Mouse (Mus musculus): ENCODE data around the gene Plxdc1. TPM values are rescaled to one million over a fixed set of nuclear protein-coding genes. Genes with fewer than 3 reads are reported as not detected.

Gene Plxdc1
- polyA plus RNA-seq, 1 experiment from 2014 or later, result 0.60 TPM

DNA sequence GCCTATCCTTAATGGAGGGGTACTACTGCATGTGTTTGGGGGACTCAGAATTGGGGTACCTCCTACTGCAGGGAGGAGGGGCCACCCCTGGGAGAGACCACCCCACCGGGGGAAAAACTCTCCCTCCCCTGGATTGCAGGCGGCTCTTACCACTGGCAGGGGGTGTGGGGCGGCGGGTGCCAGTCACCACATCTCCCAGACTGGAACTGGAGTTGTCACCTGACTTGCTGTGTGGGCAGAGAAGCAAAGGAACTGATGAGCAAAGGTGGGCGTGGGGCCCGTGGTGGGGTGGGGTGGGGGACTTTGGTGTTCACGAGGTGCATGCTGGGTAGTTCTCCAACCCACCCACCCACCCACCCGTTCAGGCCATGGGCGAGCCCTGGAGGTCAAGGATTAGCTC is 25.5 kb upstream of the Plxdc1 start:
- Histone ChIP-seq H3K9ac (no peak overlapping the region), H3K4me3 (no peak overlapping the region), H3K36me3 (peaks cover 97% of the 10 kb centered on the region), H3K27me3 (no peaks in the 10 kb centered on the region), H3K4me1 (replicated peaks) (no peaks in the 10 kb centered on the region), H3K9me3 (no peaks in the 10 kb centered on the region), H3K4me2 (no peak overlapping the region), H3K27ac (no peak overlapping the region)
- ATAC-seq (ENCODE audit: low FRiP score), result no peak
- 71% methylated on average over 8 of the region's 9 CpGs for WGBS

DNA sequence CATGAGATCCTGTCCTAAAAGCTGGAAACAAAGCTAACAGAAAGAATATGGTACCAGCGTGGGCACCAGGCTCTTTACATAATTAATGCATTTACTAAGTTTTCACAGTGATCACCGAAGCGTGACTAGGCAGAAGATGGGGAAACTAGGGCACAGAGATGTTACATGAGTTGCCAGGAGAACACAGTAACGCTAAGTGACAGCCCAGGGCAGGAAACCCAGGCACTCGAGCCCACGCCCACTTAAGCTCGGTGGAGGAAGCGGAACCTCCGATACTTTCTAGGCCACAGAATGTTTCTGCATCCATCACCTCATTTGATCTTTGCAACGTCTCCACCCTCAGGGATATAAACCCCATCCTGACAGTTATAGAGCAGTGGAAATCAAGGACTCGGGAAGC is 21.8 kb upstream of the Plxdc1 start:
- Histone ChIP-seq H3K4me2 (no peak overlapping the region), H3K36me3 (peaks cover 97% of the 10 kb centered on the region), H3K27me3 (no peaks in the 10 kb centered on the region), H3K4me1 (replicated peaks) (peaks cover 13% of the 10 kb centered on the region), H3K4me3 (no peak overlapping the region), H3K27ac (no peak overlapping the region), H3K9ac (no peak overlapping the region), H3K9me3 (no peaks in the 10 kb centered on the region)
- no peak for ATAC-seq (ENCODE audit: low FRiP score)
- WGBS, result 85% methylated on average over 11 of the region's 11 CpGs

DNA sequence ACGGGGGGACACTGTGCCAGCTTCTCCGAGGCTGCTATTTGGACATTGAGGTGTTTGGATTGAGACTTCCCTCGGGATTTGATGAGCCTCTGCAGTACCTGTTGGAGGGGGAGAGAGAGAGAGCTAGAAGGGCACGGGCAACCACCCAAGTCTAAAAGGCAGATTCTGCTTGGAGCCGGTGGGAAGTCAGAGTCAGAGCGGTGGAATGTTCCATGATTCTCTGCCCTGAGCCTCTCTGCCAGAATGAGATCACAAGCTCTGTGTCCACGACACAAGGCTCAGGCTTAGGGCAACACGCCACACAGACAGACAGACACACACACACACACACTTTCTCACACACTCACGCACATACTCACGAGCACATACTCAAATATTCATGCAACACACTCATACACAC is 19.4 kb upstream of the Plxdc1 start:
- Histone ChIP-seq H3K36me3 (peaks cover 83% of the 10 kb centered on the region), H3K4me2 (no peak overlapping the region), H3K4me3 (no peak overlapping the region), H3K9me3 (no peaks in the 10 kb centered on the region), H3K27me3 (peaks cover 12% of the 10 kb centered on the region), H3K27ac (no peak overlapping the region), H3K9ac (no peak overlapping the region), H3K4me1 (replicated peaks) (peaks cover 33% of the 10 kb centered on the region)
- ATAC-seq (ENCODE audit: low FRiP score), result no peak
- WGBS, result 85% methylated on average over 10 of the region's 10 CpGs

DNA sequence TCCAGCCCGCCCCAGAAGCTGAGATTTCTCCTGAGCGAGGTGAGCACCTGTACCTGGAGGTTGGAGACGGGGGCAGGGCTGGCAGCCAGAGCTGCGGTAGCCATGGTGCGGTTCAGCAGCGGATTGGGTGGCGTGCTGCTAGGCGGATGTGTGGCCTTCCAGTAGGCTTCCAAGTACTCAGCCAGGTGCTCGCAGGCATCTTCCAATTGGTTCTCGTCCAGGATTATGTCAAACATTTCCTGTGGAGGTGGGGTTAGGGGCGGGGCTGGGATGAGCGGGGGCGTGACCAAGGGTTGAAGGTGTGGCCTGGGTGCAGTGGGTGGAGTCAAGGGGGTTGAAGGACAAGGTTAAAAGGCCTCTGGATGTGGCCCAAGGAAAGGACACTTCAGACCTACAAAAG is 18.8 kb upstream of the Plxdc1 start:
- 48% methylated on average over 13 of the region's 13 CpGs for WGBS
- H3K9ac ChIP-seq, result no peak overlapping the region
- H3K27ac ChIP-seq, result no peak overlapping the region
- H3K36me3 ChIP-seq, result peaks cover 77% of the 10 kb centered on the region
- no peak for ATAC-seq (ENCODE audit: low FRiP score)
- H3K9me3 ChIP-seq, result no peaks in the 10 kb centered on the region
- H3K27me3 ChIP-seq, result peaks cover 13% of the 10 kb centered on the region
- H3K4me2 ChIP-seq, result no peak overlapping the region
- H3K4me3 ChIP-seq, result no peak overlapping the region
- H3K4me1 ChIP-seq (replicated peaks), result peaks cover 36% of the 10 kb centered on the region

DNA sequence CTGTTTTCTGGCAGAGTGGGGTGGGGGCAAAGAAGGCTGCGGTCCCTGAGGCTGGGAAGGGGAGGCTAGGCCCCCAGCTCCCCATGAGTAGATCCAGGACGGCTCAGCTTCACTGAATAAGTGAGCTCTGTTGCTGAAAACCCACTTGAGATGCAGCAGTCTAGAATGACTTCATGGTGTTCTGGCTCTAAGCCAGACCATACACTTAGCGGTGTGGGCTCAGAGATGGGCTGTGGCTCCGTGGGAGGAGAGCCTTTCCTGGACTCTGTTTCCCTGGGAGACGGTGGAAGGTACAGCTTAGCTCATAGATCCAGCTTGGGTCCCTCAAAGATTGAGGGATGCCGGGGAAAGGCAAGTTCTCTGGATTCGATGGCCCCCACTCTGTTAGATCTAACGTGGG is 17.9 kb upstream of the Plxdc1 start:
- Histone ChIP-seq H3K36me3 (peaks cover 68% of the 10 kb centered on the region), H3K4me2 (no peak overlapping the region), H3K9me3 (no peaks in the 10 kb centered on the region), H3K4me1 (replicated peaks) (peaks cover 41% of the 10 kb centered on the region), H3K27me3 (peaks cover 13% of the 10 kb centered on the region), H3K9ac (no peak overlapping the region), H3K27ac (peak overlapping the region; percentile 48; the same call in 1 of the 2 replicates), H3K4me3 (no peak overlapping the region)
- 74% methylated on average over 8 of the region's 8 CpGs for WGBS
- ATAC-seq (ENCODE audit: low FRiP score), result no peak

DNA sequence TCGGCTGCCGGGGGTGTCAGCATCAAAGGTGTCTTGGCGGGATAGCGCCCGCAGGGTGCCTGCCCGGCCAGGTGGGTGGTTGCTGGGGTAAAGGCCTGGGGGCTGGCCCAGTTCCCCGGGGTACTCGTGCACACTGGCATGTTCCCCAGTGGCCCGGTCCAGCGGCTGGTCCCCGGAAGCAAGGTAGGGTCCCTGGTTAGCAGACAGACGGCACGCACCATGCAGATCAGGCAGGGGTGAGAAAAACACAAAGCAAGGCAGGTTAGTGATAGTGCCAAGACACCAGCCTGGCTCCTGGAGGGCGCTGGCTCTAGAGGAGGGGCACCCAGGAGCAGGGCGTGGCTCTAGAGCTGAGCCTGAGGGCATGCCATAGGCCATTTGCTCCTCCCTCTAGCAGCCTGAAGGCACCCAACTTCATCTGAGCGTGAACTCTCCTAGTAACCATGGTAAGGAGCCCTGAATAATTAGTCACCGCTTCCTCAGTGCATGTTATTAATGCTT is 17.0 kb upstream of the Plxdc1 start:
- H3K9me3 ChIP-seq, result no peaks in the 10 kb centered on the region
- H3K4me2 ChIP-seq, result no peak overlapping the region
- no peak overlapping the region for H3K9ac ChIP-seq
- 36% methylated on average over 17 of the region's 17 CpGs for WGBS
- H3K36me3 ChIP-seq, result peaks cover 58% of the 10 kb centered on the region
- H3K4me3 ChIP-seq, result no peak overlapping the region
- H3K4me1 ChIP-seq (replicated peaks), result peaks cover 41% of the 10 kb centered on the region
- peak overlapping the region; percentile 44; the same call in 1 of the 2 replicates for H3K27ac ChIP-seq
- H3K27me3 ChIP-seq, result peaks cover 13% of the 10 kb centered on the region
- 0 out of 2 replicates have a peak, but pooled peaks have one; percentile 37 for ATAC-seq (ENCODE audit: low FRiP score)

DNA sequence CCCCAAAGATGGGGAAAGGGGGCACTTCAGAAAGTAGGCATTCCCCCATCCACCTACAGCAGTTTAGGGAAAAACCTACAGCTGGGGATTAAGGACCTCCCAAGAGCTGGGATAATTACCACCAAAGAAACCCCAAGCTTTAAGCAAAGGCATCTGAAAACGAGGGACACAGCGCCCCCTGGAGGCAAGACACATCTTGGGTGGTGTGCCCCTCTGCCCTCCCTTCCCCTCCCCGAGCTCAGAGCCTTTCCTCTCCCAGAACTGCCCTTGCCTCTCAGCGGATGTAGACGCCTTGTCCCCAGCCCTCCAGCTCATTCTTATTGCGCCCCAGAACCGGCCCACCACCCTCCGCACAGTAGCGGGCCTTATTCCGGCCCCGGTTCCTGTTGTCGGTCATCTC is 16.4 kb upstream of the Plxdc1 start:
- H3K36me3 ChIP-seq, result peaks cover 52% of the 10 kb centered on the region
- H3K9me3 ChIP-seq, result no peaks in the 10 kb centered on the region
- H3K27ac ChIP-seq, result no peak overlapping the region
- no peak overlapping the region for H3K4me2 ChIP-seq
- H3K4me1 ChIP-seq (replicated peaks), result peaks cover 41% of the 10 kb centered on the region
- H3K9ac ChIP-seq, result no peak overlapping the region
- H3K4me3 ChIP-seq, result no peak overlapping the region
- ATAC-seq (ENCODE audit: low FRiP score), result no peak
- H3K27me3 ChIP-seq, result peaks cover 13% of the 10 kb centered on the region
- 17% methylated on average over 12 of the region's 12 CpGs for WGBS

DNA sequence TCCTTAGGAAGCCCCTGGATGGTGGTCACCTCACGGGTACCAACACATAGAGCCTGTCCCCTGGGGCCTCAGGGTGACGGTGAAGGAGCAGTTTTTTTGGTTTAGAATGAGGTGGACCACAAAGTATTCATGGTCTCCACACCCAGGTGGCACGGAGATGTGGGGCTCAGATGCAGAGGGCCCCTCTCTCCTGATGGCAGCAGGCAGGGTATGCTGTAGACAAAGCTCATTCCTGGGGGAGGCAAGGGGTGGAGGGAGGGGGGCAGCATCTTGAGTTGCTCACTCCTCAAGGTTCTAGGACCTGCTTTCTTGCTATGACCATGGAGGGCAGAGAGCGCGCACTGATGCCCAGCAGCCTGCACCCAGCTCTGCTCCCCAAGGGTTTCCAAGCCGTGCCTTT is 15.7 kb upstream of the Plxdc1 start:
- Histone ChIP-seq H3K4me1 (replicated peaks) (peaks cover 41% of the 10 kb centered on the region), H3K4me3 (no peak overlapping the region), H3K27me3 (peaks cover 13% of the 10 kb centered on the region), H3K9ac (no peak overlapping the region; the same call in 1 of the 2 replicates), H3K36me3 (peaks cover 46% of the 10 kb centered on the region), H3K4me2 (no peak overlapping the region), H3K9me3 (no peaks in the 10 kb centered on the region), H3K27ac (no peak overlapping the region)
- no peak for ATAC-seq (ENCODE audit: low FRiP score)
- 66% methylated on average over 6 of the region's 6 CpGs for WGBS

DNA sequence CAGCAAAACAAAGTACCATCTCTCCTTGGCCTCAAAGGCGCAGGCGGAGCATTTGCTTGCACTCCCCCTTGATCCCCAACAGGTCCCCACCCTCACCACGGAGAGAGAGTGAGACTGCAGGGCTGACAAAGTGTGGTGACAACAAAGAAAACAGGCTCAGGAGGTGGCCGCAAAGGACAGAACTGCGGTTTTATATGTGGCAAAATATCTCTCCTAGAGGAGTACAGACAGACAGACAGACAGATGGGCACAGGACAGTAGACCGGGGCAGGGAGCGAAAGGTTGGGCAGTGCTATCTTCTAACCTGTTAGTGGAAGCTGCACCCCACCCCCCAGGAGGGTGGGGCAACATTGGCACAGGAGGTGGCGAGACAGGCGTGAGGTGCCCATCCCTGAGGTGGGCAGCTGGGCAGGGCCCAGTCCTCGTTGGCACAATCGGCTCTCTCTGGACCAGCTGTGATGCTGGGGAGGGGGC is 15.1 kb upstream of the Plxdc1 start:
- H3K9me3 ChIP-seq, result no peaks in the 10 kb centered on the region
- peaks cover 41% of the 10 kb centered on the region for H3K4me1 ChIP-seq (replicated peaks)
- H3K4me2 ChIP-seq, result no peak overlapping the region
- no peak overlapping the region for H3K27ac ChIP-seq
- H3K9ac ChIP-seq, result peak overlapping the region; percentile 13; the same call in 1 of the 2 replicates
- H3K4me3 ChIP-seq, result no peak overlapping the region
- H3K36me3 ChIP-seq, result peaks cover 40% of the 10 kb centered on the region
- peaks cover 17% of the 10 kb centered on the region for H3K27me3 ChIP-seq
- WGBS, result 44% methylated on average over 11 of the region's 11 CpGs
- no peak for ATAC-seq (ENCODE audit: low FRiP score)

DNA sequence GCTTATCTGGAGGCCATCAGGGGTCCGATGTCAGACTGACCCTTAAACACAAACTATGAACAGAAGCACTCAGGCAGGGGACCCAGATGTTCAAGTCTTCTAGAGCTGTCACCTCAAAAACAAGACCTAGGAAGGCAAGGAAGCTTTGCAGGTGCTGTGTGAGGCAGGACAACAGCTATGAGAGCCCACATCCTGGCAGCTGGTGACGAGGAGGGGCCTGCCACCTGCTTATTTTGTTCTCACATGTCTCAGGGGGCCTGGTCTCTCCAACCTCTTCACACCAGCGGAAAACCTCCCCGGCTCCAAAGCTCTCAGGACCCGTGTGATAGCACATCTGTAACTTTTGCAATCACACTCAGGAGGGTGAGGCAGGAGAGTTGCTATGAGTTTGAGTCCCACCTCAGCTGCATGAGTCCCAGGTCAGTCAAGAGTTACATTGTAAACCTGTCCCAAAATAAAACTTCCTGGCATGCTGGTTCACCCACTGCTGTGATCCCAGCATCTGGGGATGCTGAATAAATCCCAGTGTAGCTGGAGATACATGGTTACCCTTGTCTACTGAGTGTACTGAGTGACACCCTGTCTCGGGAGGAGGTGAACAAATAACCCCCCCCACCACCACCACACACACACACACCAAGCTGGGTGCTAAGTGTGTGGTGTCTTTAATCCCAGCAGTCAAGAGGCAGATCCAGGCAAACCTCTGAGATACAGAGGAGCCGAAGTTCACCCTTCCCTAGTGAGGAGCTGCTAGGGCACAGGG is 14.3 kb upstream of the Plxdc1 start:
- ATAC-seq (ENCODE audit: low FRiP score), result no peak
- Histone ChIP-seq H3K4me3 (no peak overlapping the region), H3K9ac (peak overlapping the region; percentile 24; the same call in 1 of the 2 replicates), H3K4me2 (no peak overlapping the region), H3K9me3 (no peaks in the 10 kb centered on the region), H3K27ac (no peak overlapping the region), H3K4me1 (replicated peaks) (peaks cover 46% of the 10 kb centered on the region), H3K27me3 (peaks cover 19% of the 10 kb centered on the region), H3K36me3 (peaks cover 33% of the 10 kb centered on the region)
- WGBS, result 50% methylated on average over 7 of the region's 7 CpGs

DNA sequence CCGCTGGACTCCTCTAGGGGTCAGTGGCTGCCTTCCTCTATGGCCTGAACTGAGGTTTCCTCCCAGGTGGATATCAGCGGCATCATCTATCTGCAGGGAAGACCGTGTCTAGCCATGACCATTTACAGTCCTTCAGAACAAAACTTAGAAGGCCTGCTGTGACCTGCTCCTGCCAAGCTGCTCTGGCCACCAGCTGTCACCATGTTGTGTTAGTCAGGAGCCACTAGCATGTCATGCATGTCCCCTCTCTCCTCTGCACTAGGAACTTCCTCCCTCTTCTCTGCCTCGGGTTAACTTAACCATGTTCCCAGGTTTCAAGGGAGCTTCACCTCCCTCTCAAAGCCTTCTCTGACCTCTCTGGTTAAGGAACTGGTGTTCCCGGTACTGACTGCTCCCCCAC is 13.5 kb upstream of the Plxdc1 start:
- Histone ChIP-seq H3K4me3 (no peak overlapping the region), H3K4me1 (replicated peaks) (peaks cover 54% of the 10 kb centered on the region), H3K9me3 (no peaks in the 10 kb centered on the region), H3K27ac (no peak overlapping the region), H3K36me3 (peaks cover 25% of the 10 kb centered on the region), H3K4me2 (no peak overlapping the region), H3K9ac (no peak overlapping the region), H3K27me3 (peaks cover 21% of the 10 kb centered on the region)
- no peak for ATAC-seq (ENCODE audit: low FRiP score)
- 69% methylated on average over 5 of the region's 5 CpGs for WGBS

DNA sequence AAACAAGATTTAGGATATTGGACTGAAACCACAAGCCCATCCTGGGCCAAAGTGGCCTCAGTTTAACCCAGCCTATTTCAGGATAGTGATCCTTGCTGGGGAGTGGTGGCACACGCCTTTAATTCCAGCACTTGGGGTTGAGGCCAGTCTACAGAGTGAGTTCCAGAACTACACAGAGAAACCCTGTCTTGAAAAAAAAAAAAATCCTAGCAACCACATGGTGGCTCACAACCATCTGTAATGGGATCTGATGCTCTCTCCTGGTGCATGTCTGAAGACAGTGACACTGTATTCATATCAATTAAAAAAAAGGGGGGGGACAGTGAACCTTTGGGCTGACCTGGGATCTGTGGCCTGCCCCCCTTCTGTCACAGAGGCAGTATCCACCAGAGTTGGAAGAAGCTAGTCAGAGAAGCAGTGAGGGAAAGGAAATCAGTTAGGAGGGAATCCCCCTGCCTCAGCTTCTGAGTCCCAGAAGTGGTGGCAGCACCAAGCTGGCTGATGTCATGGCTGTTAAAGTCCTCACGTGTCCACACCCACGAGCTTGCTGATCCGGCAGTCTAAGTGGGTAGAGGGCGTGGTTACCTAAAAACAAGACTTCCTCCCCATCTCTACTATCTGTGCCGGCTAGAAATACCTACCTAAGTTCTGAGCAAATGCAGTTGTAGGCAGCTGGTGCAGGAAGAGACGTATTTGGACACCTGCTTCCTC is 12.8 kb upstream of the Plxdc1 start:
- H3K4me3 ChIP-seq, result no peak overlapping the region
- H3K4me2 ChIP-seq, result no peak overlapping the region
- H3K36me3 ChIP-seq, result peaks cover 18% of the 10 kb centered on the region
- WGBS, result 77% methylated on average over 7 of the region's 7 CpGs
- H3K27me3 ChIP-seq, result peaks cover 27% of the 10 kb centered on the region
- no peaks in the 10 kb centered on the region for H3K9me3 ChIP-seq
- no peak overlapping the region for H3K9ac ChIP-seq
- H3K27ac ChIP-seq, result no peak overlapping the region
- no peak for ATAC-seq (ENCODE audit: low FRiP score)
- peaks cover 56% of the 10 kb centered on the region for H3K4me1 ChIP-seq (replicated peaks)

Measured in hindbrain, embryonic 13.5 days (tissue).